Mouse (Mus musculus) midbrain, embryonic 11.5 days (tissue): ENCODE results near the gene Timeless. TPM values are rescaled to one million over a fixed set of nuclear protein-coding genes. Genes with fewer than 3 reads are reported as not detected.

Source experiments
- ATAC-seq: fragments of 200-750 bp; cut with Nextera tagmentation; 2 replicates; pipeline ENCODE4 v1.8.0; 2017; ENCODE audit warnings: moderate TSS enrichment, moderate library complexity; ENCODE audit not compliant: low FRiP score
- DNase-seq: peaks from one replicate; pipeline ENCODE4 v3.0.0; 2015; ENCODE audit warnings: low spot score; ENCODE audit errors: missing footprints
- H3K27ac ChIP-seq: fragments of 300-500 bp; sonication (generic); 2 replicates; pipeline ENCODE4 v1.5.1; 2014; ENCODE audit warnings: low read depth, low read length
- H3K27me3 ChIP-seq: fragments of 300-500 bp; sonication (generic); 2 replicates; pipeline ENCODE4 v1.6.1; 2014; ENCODE audit warnings: mild to moderate bottlenecking, low read length, moderate library complexity, mixed read lengths; ENCODE audit not compliant: control insufficient read depth, insufficient read depth
- H3K36me3 ChIP-seq: fragments of 300-500 bp; sonication (generic); 2 replicates; pipeline ENCODE4 v1.6.1; 2014; ENCODE audit warnings: mild to moderate bottlenecking, low read length, moderate library complexity, mixed read lengths; ENCODE audit not compliant: control insufficient read depth, insufficient read depth
- H3K4me1 ChIP-seq: fragments of 300-500 bp; sonication (generic); 2 replicates; pipeline ENCODE4 v1.6.1; 2014; ENCODE audit warnings: low read length; ENCODE audit not compliant: control insufficient read depth, insufficient read depth
- H3K4me2 ChIP-seq: fragments of 300-500 bp; sonication (generic); 2 replicates; pipeline ENCODE4 v1.6.1; 2014; ENCODE audit warnings: mild to moderate bottlenecking, moderate library complexity
- H3K4me3 ChIP-seq: fragments of 300-500 bp; sonication (generic); 2 replicates; pipeline ENCODE4 v1.5.1; 2014; ENCODE audit warnings: low read depth, low read length
- H3K9ac ChIP-seq: fragments of 300-500 bp; sonication (generic); 2 replicates; pipeline ENCODE4 v1.6.1; 2014; ENCODE audit warnings: low read length
- H3K9me3 ChIP-seq: fragments of 300-500 bp; sonication (generic); 2 replicates; pipeline ENCODE4 v1.6.1; 2016; ENCODE audit warnings: low read length; ENCODE audit not compliant: control insufficient read depth
- WGBS: fragments of 180-500 bp; shearing (Covaris S2); extraction: QIAGEN DNeasy Blood & Tissue Kit; methylation state at CpG from one replicate; pipeline ENCODE4 v1.1.7; 2014; 5-methylcytosine and 5-hydroxymethylcytosine counted together
- polyA plus RNA-seq: library from polyadenylated mRNA; unstranded; fragments of >200 nt; fragmentation: Nextera tagmentation; extraction: Ambion mirVana; gene quantifications from 2 replicates; pipeline ENCODE4 v1.2.1, GENCODE M21; 2014

The Timeless gene
- polyA plus RNA-seq, 1 experiment from 2014 or later, result 52.5 TPM

DNA sequence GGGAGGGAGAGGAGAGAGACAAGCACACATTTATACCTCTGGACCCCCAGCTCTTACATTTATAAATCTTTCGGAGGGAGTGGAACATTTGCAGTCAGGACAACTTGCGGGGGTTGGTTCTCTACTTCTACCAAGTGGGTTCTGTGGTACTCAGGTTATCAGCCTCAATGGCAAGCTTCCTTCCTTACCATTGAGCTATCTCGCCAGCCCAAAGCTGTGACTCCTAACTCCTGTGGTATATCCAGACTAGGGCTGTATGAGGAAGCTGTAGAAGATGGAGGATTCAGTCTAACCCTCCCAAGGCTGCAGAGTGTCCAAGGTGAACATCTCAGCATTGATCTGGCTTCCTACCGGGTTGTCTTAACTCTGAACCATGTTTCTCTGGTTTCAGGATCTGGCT is 7.3 kb downstream of the Timeless start:
- ATAC-seq, result no peak
- peaks cover 20% of the 10 kb centered on the region for H3K36me3 ChIP-seq
- 97% methylated on average over 4 of the region's 4 CpGs for WGBS

DNA sequence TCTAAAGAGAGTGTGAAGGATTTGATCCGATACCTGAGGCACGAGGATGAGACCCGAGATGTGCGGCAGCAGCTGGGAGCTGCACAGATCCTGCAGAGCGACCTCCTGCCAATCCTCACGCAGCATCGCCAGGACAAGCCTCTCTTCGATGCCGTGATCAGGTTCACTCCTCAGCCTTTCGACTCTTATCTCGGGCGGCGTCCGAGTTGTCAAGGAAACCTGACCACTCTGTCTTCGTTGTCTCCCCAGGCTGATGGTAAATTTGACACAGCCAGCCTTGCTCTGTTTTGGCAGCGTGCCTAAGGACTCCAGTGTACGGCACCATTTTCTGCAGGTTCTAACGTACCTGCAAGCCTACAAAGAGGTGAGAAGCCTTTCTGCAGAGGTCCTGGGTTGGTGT is 8.3 kb downstream of the Timeless start:
- Histone ChIP-seq H3K9me3 (no peaks in the 10 kb centered on the region), H3K36me3 (peaks cover 25% of the 10 kb centered on the region), H3K27me3 (no peaks in the 10 kb centered on the region), H3K9ac (no peak overlapping the region), H3K4me2 (no peak overlapping the region), H3K4me1 (no peaks in the 10 kb centered on the region), H3K4me3 (no peak overlapping the region), H3K27ac (no peak overlapping the region)
- WGBS, result 93% methylated on average over 18 of the region's 18 CpGs
- DNase-seq, result no peak
- no peak for ATAC-seq

More for the DNA sequence above, 7.3 kb downstream of the Timeless start:
- H3K4me2 ChIP-seq, result no peak overlapping the region
- H3K27ac ChIP-seq, result no peak overlapping the region
- no peak for DNase-seq
- no peaks in the 10 kb centered on the region for H3K4me1 ChIP-seq
- no peak overlapping the region for H3K9ac ChIP-seq
- no peaks in the 10 kb centered on the region for H3K9me3 ChIP-seq
- no peak overlapping the region for H3K4me3 ChIP-seq
- H3K27me3 ChIP-seq, result no peaks in the 10 kb centered on the region

DNA sequence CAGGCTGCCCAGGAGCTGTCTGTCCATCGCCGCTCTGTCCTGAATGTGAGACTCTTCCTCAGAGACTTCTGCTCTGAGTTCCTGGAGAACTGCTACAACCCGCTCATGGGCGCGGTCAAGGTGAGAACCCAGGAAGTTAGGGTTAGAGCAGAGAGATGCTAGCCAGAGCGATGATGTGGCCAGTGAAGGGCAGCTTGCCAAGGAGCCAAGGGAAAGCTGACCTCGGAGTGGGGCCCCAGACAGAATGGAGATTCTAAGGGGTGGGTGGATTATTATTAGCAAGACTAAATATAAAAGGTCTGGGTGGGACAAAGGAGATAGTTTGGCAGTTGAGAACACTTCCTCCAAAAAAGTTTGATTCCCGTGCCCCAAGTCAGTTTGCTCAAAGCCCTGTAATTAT is 11.4 kb downstream of the Timeless start:
- 97% methylated on average over 8 of the region's 8 CpGs for WGBS
- peaks cover 42% of the 10 kb centered on the region for H3K36me3 ChIP-seq

GRCm38 (mm10) chr10:128244121-128244520 is 12.3 kb downstream of the Timeless start:
- Histone ChIP-seq H3K27ac (no peak overlapping the region), H3K4me3 (no peak overlapping the region), H3K9me3 (no peaks in the 10 kb centered on the region), H3K4me2 (no peak overlapping the region), H3K9ac (no peak overlapping the region), H3K4me1 (no peaks in the 10 kb centered on the region), H3K36me3 (peaks cover 42% of the 10 kb centered on the region), H3K27me3 (no peaks in the 10 kb centered on the region)
- DNase-seq (no peak), ATAC-seq (no peak)
- WGBS, result 95% methylated on average over 15 of the region's 15 CpGs

More for the DNA sequence above, 11.4 kb downstream of the Timeless start:
- Histone ChIP-seq H3K4me2 (no peak overlapping the region), H3K4me3 (no peak overlapping the region), H3K4me1 (no peaks in the 10 kb centered on the region), H3K9ac (no peak overlapping the region), H3K27me3 (no peaks in the 10 kb centered on the region), H3K9me3 (no peaks in the 10 kb centered on the region), H3K27ac (no peak overlapping the region)
- no peak for ATAC-seq
- DNase-seq, result no peak

GRCm38 (mm10) chr10:128247020-128247732 is 15.3 kb downstream of the Timeless start:
- H3K27me3 ChIP-seq, result no peaks in the 10 kb centered on the region
- WGBS, result 85% methylated on average over 17 of the region's 17 CpGs
- H3K4me3 ChIP-seq, result no peak overlapping the region
- peaks cover 42% of the 10 kb centered on the region for H3K36me3 ChIP-seq
- H3K9ac ChIP-seq, result no peak overlapping the region
- ATAC-seq, result no peak
- H3K4me2 ChIP-seq, result no peak overlapping the region
- H3K4me1 ChIP-seq, result no peaks in the 10 kb centered on the region
- H3K9me3 ChIP-seq, result no peaks in the 10 kb centered on the region
- no peak for DNase-seq
- H3K27ac ChIP-seq, result no peak overlapping the region

DNA sequence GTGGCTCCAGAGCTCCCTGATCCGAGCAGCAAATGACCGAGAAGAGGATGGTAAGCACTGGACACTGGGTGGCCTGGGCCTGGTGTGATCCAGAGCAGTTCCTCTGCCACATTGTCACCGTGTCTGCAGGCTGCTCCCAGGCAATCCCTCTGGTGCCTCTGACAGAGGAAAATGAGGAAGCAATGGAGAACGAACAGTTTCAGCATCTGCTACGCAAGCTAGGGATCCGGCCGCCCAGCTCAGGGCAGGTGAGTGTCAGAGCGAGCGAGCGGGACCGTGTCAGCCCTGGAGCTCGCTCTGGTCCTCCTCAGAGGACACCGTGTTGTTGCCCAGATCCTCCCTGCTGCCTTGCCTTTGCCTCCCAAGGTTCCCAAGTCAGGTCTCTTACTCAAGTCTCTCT is 18.7 kb downstream of the Timeless start:
- no peak overlapping the region for H3K9ac ChIP-seq
- no peak overlapping the region for H3K27ac ChIP-seq
- H3K4me1 ChIP-seq, result no peaks in the 10 kb centered on the region
- ATAC-seq, result no peak
- no peaks in the 10 kb centered on the region for H3K9me3 ChIP-seq
- H3K4me2 ChIP-seq, result no peak overlapping the region
- DNase-seq, result no peak
- 94% methylated on average over 13 of the region's 13 CpGs for WGBS
- H3K27me3 ChIP-seq, result no peaks in the 10 kb centered on the region
- H3K36me3 ChIP-seq, result peaks cover 29% of the 10 kb centered on the region
- H3K4me3 ChIP-seq, result no peak overlapping the region

- no peaks in the 10 kb centered on the region for H3K27me3 ChIP-seq
- H3K4me1 ChIP-seq, result no peaks in the 10 kb centered on the region
- H3K4me2 ChIP-seq, result no peak within 1 kb of the TSS
- DNase-seq (no peak), ATAC-seq (no peak)
- peaks cover 12% of the 10 kb centered on the region for H3K36me3 ChIP-seq
- 88% methylated on average over 4 of the region's 4 CpGs for WGBS
- H3K9ac ChIP-seq, result no peak within 1 kb of the TSS
- no peak within 1 kb of the TSS for H3K4me3 ChIP-seq
- no peak within 1 kb of the TSS for H3K27ac ChIP-seq
- no peaks in the 10 kb centered on the region for H3K9me3 ChIP-seq
These were observed 21.9 kb downstream of the Timeless start, which contains the start of gene Apon for GRCm38 (mm10) chr10:128253677-128254255. Apon (plus strand) TSS chr10:128254096.

DNA sequence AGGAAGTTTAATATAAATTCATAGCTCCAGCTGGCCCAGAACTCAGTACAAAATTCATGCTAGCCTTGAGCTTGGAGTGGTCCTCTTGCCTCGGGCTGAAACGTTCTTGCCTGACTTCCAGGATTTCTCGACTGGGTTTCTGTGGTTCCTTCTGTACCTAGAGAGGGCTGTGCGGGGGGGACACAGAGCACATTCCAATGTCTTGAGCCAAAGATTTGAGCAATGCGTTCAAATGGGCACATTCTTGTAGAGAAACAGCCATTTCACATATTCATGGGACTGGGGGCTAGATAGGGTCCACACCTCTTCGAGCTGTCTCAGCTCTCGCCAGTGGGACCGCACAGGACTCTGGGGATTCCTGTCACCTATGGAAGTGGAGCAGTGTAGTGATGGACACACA is 24.1 kb downstream of the Timeless start:
- H3K27me3 ChIP-seq, result no peaks in the 10 kb centered on the region
- no peaks in the 10 kb centered on the region for H3K4me1 ChIP-seq
- no peak overlapping the region for H3K4me3 ChIP-seq
- DNase-seq (no peak), ATAC-seq (no peak)
- no peaks in the 10 kb centered on the region for H3K9me3 ChIP-seq
- no peak overlapping the region for H3K4me2 ChIP-seq
- no peak overlapping the region for H3K9ac ChIP-seq
- H3K36me3 ChIP-seq, result peaks cover 4% of the 10 kb centered on the region
- WGBS, result 87% methylated on average over 8 of the region's 8 CpGs
- no peak overlapping the region for H3K27ac ChIP-seq

- no peak overlapping the region for H3K4me3 ChIP-seq
- no peak overlapping the region for H3K4me2 ChIP-seq
- DNase-seq (no peak), ATAC-seq (no peak)
- H3K36me3 ChIP-seq, result peaks cover 4% of the 10 kb centered on the region; the same call in 1 of the 2 replicates
- no peak overlapping the region for H3K27ac ChIP-seq
- H3K9me3 ChIP-seq, result no peaks in the 10 kb centered on the region
- no peaks in the 10 kb centered on the region for H3K27me3 ChIP-seq
- H3K4me1 ChIP-seq, result no peaks in the 10 kb centered on the region
- whole genome bisulfite sequencing, result 91% methylated on average over 8 of the region's 8 CpGs
- no peak overlapping the region for H3K9ac ChIP-seq
These were observed 24.5 kb downstream of the Timeless start for GRCm38 (mm10) chr10:128256328-128256727.
